Mouse (Mus musculus) midbrain, postnatal 0 days (tissue): ENCODE measurements around the gene Spo11. TPM values are rescaled to one million over a fixed set of nuclear protein-coding genes. Genes with fewer than 3 reads are reported as not detected.

Source experiments
- ATAC-seq: fragments of 200-750 bp; cut with Nextera tagmentation; 2 replicates; pipeline ENCODE4 v1.8.0; 2017; ENCODE audit warnings: moderate number of reproducible peaks, mild to moderate bottlenecking, moderate TSS enrichment, moderate library complexity; ENCODE audit not compliant: low FRiP score
- DNase-seq: peaks from one replicate; pipeline ENCODE4 v3.0.0-alpha.2; 2015; ENCODE audit warnings: low spot score
- H3K27ac ChIP-seq: fragments of 300-500 bp; sonication (generic); 2 replicates; pipeline ENCODE4 v1.5.1; 2014; ENCODE audit warnings: low read depth, mild to moderate bottlenecking, low read length, mixed read lengths
- H3K27me3 ChIP-seq: fragments of 300-500 bp; sonication (generic); 2 replicates; pipeline ENCODE4 v1.6.1; 2014; ENCODE audit warnings: low read length, control low read depth, mixed read lengths; ENCODE audit not compliant: insufficient read depth
- H3K36me3 ChIP-seq: fragments of 300-500 bp; sonication (generic); 2 replicates; pipeline ENCODE4 v1.6.1; 2014; ENCODE audit warnings: low read length, control low read depth, mixed read lengths; ENCODE audit not compliant: insufficient read depth
- H3K4me1 ChIP-seq: fragments of 300-500 bp; sonication (generic); 2 replicates; pipeline ENCODE4 v1.6.1; 2014; ENCODE audit warnings: mild to moderate bottlenecking, control low read depth, antibody characterized with exemption, low read length, mixed read lengths; ENCODE audit not compliant: insufficient read depth
- H3K4me2 ChIP-seq: fragments of 300-500 bp; sonication (generic); 2 replicates; pipeline ENCODE4 v1.6.1; 2014; ENCODE audit warnings: low read depth, mild to moderate bottlenecking, low read length, mixed read lengths; ENCODE audit not compliant: poor library complexity, severe bottlenecking
- H3K4me3 ChIP-seq: fragments of 300-500 bp; sonication (generic); 2 replicates; pipeline ENCODE4 v1.5.1; 2014; ENCODE audit warnings: low read depth, mild to moderate bottlenecking, low read length, moderate library complexity
- H3K9ac ChIP-seq: fragments of 300-500 bp; sonication (generic); replicated peaks from 2 replicates; pipeline ENCODE4 v1.6.1; 2014; ENCODE audit warnings: mild to moderate bottlenecking, low read length, moderate library complexity, mixed read lengths; ENCODE audit not compliant: poor library complexity, severe bottlenecking
- H3K9me3 ChIP-seq: fragments of 300-500 bp; sonication (generic); 2 replicates; pipeline ENCODE4 v1.6.1; 2016; ENCODE audit warnings: low read length, control low read depth
- CTCF ChIP-seq: IDR thresholded peaks from 2 replicates; pipeline ENCODE4 v1.5.1; 2016; ENCODE audit warnings: antibody characterized with exemption, mild to moderate bottlenecking
- WGBS: fragments of 180-500 bp; shearing (Covaris S2); extraction: QIAGEN DNeasy Blood & Tissue Kit; methylation state at CpG from one replicate; pipeline ENCODE4 v1.1.7; 2014; 5-methylcytosine and 5-hydroxymethylcytosine counted together
- polyA plus RNA-seq: library from polyadenylated mRNA; unstranded; fragments of >200 nt; fragmentation: Nextera tagmentation; extraction: Ambion mirVana; gene quantifications from 2 replicates; pipeline ENCODE4 v1.2.1, GENCODE M21; 2015
- total RNA-seq: library from RNA; depleted of rRNA; stranded (reverse); fragments of >200 nt; gene quantifications from 2 replicates; pipeline ENCODE4 v1.2.3, GENCODE M21; 2014

Gene Spo11
- total and polyA plus RNA-seq, 2 experiments from 2014 or later = 1.6 to 1.7 TPM

DNA sequence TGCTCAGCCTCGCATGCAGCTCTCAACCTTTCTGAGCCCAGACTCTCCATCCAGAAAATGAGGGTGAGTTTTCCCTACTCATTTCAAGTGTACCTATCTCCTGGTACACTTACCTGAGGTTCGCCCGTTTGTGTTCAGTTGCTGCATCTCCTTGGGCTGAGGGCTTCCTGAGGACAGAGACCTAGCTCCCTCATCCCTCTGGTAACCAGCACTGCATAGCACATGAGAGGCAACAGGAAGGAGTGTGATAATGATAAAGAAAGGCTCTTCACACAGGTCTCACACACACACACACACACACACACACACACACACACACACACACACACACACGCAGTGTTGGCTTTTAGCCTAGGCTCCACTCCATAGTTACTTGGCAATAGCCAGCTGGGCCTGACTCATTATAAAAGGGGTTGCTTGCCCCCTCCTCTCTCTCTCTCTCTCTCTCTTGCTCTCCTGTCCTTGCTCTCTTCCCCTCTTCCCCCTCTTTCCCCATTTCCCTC, 682 bp downstream of the Spo11 start:
- no peak for TF ChIP-seq CTCF
- Histone ChIP-seq H3K4me2 (no peak overlapping the region), H3K4me3 (no peak overlapping the region), H3K9me3 (no peaks in the 10 kb centered on the region), H3K27me3 (no peaks in the 10 kb centered on the region), H3K36me3 (no peaks in the 10 kb centered on the region), H3K4me1 (no peaks in the 10 kb centered on the region; the same call in 1 of the 2 replicates), H3K9ac (no peak overlapping the region), H3K27ac (no peak overlapping the region)
- 0 out of 2 replicates have a peak, but pooled peaks have one; percentile 41 for ATAC-seq
- 59% methylated on average over 4 of the region's 4 CpGs for WGBS
- peak; percentile 56 for DNase-seq

DNA sequence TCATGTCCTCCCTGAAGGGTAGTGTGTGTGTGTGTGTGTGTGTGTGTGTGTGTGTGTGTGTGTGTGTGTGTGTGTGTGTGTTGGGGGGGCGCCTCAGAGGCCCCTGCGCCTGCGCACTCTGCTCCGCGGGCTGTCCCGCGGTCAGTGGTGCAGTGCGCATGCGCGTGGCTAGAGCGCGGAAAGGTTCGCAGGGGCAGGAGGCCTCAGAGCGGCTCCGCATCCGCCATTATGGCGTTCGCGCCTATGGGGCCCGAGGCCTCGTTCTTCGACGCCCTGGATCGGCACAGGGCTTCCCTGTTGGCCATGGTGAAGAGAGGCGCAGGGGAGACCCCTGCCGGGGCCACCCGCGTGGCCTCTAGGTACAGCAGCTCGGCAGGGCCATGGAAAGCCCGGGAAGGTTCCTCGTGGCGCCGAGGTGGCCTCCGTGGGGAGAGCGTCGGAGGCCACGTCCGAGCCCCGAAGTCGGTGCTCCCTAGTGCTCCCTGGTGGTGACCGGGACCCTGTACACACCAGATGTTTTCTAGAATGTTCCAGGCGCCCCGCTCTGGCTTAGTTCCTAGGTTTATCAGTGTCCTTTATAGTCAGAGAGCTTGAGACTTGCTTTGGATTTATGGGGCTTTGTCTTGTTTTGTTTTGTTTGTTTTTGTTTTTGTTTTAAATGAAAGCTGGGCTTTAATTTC, 2.3 kb downstream of the Spo11 start:
- no peak for TF ChIP-seq CTCF
- DNase-seq (no peak), ATAC-seq (no peak)
- H3K4me3 ChIP-seq = no peak overlapping the region
- H3K27ac ChIP-seq = no peak overlapping the region
- H3K27me3 ChIP-seq = no peaks in the 10 kb centered on the region
- H3K9me3 ChIP-seq = no peaks in the 10 kb centered on the region
- no peak overlapping the region for H3K9ac ChIP-seq
- H3K4me1 ChIP-seq = no peaks in the 10 kb centered on the region; the same call in 1 of the 2 replicates
- H3K4me2 ChIP-seq = no peak overlapping the region
- no peaks in the 10 kb centered on the region for H3K36me3 ChIP-seq
- WGBS = 95% methylated on average over 43 of the region's 43 CpGs

DNA sequence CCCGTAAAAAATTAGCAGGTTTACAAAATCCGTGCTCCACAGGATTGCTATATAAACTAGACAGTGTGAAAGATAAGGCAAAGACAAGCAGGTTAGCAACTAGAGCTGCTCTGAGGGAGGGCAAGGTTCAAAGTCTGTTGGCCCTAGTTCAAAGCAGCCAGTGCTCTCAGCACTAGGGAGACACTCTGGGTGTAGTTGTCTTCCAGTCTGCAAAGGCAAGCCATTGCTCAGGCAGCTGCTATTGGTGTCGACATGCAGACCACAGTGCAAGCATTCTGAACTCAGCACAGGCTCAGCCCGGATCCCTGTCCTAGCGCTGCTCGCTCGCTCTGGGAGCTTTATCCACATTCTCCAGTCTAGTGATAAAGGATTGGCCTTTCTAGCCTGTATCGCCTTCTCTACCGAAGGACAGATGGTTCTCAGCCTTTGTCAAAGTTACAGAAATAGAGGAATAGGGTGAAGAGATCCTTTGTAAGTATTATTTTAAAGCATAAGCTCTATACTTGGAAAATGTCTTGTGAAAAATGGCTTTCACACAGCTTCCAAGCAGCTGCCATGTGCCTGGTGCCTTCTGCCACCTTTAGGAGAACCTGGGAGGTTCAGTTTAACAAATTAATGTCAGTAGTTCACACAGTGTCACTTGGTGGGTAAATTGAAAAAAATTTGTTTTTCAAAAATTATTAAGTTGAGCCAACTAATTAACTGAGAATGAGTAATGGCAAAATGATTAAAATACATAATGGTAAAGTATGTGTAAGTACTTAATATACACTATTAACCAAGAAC, 5.5 kb downstream of the Spo11 start:
- 72% methylated on average over 9 of the region's 9 CpGs for WGBS
- Histone ChIP-seq H3K4me2 (no peak overlapping the region), H3K4me3 (no peak overlapping the region), H3K27ac (no peak overlapping the region), H3K9me3 (no peaks in the 10 kb centered on the region), H3K36me3 (no peaks in the 10 kb centered on the region), H3K9ac (no peak overlapping the region), H3K27me3 (no peaks in the 10 kb centered on the region), H3K4me1 (no peaks in the 10 kb centered on the region)
- TF ChIP-seq CTCF = peak; percentile 67
- ATAC-seq = no peak
- DNase-seq = no peak

DNA sequence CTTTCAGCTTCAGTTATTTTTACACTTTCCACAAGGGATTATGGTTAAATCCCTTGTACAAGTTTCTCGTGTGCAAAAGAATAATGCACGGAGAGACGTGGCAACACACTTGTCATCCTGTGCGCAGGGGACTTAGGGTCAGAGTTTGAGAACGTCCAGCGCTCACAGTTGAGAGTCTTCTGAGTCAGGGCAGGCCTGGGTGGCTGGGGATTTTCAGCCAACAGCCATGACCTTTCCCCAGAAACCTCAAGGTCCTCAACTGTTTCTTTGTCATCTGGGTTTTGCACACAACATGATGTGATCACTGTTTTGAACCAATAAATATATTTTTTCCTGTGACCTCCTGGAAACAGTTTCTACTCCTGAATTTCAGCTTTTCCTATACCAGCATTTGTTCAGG, 12.7 kb downstream of the Spo11 start:
- Histone ChIP-seq H3K4me2 (no peak overlapping the region), H3K9me3 (no peaks in the 10 kb centered on the region), H3K4me1 (no peaks in the 10 kb centered on the region), H3K27me3 (no peaks in the 10 kb centered on the region), H3K9ac (no peak overlapping the region), H3K27ac (no peak overlapping the region), H3K4me3 (no peak overlapping the region), H3K36me3 (no peaks in the 10 kb centered on the region)
- no peak for TF ChIP-seq CTCF
- WGBS = 69% methylated on average over 6 of the region's 6 CpGs
- no peak for DNase-seq
- no peak for ATAC-seq

DNA sequence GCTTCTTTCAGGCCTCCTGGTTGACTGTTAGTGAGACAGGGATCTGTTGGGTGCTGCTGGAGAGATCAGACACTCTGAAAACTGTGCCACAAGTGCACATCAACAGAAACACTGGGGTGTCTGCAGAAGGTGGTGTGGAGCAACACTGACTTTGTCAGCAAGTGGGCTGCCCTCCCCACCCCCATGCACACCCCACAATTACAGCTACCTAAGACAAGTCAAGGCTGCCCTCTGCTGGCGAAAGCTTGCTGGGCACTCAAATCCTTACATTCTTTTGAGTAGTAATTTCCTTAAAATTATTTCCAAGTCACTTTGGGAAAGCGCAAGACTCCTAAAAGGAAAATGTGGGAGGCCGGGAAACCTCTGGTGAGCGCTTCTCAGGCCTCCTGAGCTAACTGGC, 18.7 kb downstream of the Spo11 start:
- Histone ChIP-seq H3K27ac (no peak overlapping the region), H3K4me1 (peaks cover 2% of the 10 kb centered on the region; the same call in 1 of the 2 replicates), H3K9ac (no peak overlapping the region), H3K9me3 (no peaks in the 10 kb centered on the region), H3K4me3 (no peak overlapping the region), H3K27me3 (peaks cover 3% of the 10 kb centered on the region; the same call in 1 of the 2 replicates), H3K36me3 (no peaks in the 10 kb centered on the region), H3K4me2 (no peak overlapping the region)
- no peak for ATAC-seq
- TF ChIP-seq CTCF = peak; percentile 89
- 17% methylated on average over 4 of the region's 4 CpGs for WGBS
- DNase-seq = peak; percentile 80

DNA sequence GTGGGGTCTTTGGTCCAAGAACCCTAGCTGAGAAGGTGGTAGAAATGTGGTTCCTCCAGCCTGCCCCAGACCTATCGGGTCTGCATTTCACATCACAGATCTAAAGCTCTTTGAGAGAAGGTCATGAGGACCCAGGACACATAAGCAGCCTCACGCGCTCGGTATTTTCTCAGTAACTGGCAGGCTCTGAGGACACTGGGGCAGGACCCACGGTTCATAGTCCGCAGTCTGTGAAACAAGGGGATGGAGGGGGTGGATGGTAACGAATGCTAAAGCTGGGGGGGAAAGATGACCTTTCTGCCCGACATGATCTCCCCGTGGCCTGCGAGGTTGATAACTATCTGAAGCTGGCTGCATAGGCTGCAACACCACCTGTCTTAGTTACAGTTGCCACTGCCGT, 20.2 kb downstream of the Spo11 start:
- no peak for TF ChIP-seq CTCF

More for the DNA sequence above, 20.2 kb downstream of the Spo11 start:
- no peaks in the 10 kb centered on the region for H3K9me3 ChIP-seq
- H3K27ac ChIP-seq = no peak overlapping the region
- peaks cover 3% of the 10 kb centered on the region; the same call in 1 of the 2 replicates for H3K27me3 ChIP-seq
- no peak overlapping the region for H3K4me2 ChIP-seq
- no peak overlapping the region for H3K4me3 ChIP-seq
- no peak overlapping the region for H3K9ac ChIP-seq
- H3K36me3 ChIP-seq = peaks cover 3% of the 10 kb centered on the region
- 74% methylated on average over 11 of the region's 11 CpGs for WGBS
- no peak for DNase-seq
- ATAC-seq = no peak
- H3K4me1 ChIP-seq = peaks cover 4% of the 10 kb centered on the region; the same call in 1 of the 2 replicates
